Mouse (Mus musculus): ENCODE results near the gene Mllt3. TPM values are rescaled to one million over a fixed set of nuclear protein-coding genes. Genes with fewer than 3 reads are reported as not detected.

Mllt3 gene
- polyA plus RNA-seq, 1 experiment = 15.7 TPM

- Histone ChIP-seq H3K4me3 (no peak overlapping the region), H3K79me2 (ENCODE audit: control insufficient read depth, insufficient read depth) (no peaks in the 10 kb centered on the region), H3K27me3 (ENCODE audit: control insufficient read depth, insufficient read depth, insufficient read length) (no peaks in the 10 kb centered on the region), H3ac (ENCODE audit: control insufficient read depth, insufficient read length) (no peak overlapping the region), H3K4me2 (ENCODE audit: low read depth) (no peak overlapping the region), H3K36me3 (ENCODE audit: control insufficient read depth, insufficient read depth) (no peaks in the 10 kb centered on the region)
- TF ChIP-seq MAX (IDR thresholded peaks at IDR 0.05; ENCODE audit: low read depth) (no peak), E2F4 (IDR thresholded peaks at IDR 0.05; ENCODE audit: insufficient read depth) (no peak), TCF3 (IDR thresholded peaks at IDR 0.05; ENCODE audit: insufficient read length, low read depth) (no peak), POLR2AphosphoS2 (IDR thresholded peaks at IDR 0.05; ENCODE audit: insufficient read length, low read depth) (no peak), TCF12 (IDR thresholded peaks at IDR 0.05; ENCODE audit: insufficient read depth, poor library complexity, severe bottlenecking) (no peak), MYOD1 (IDR thresholded peaks at IDR 0.05; ENCODE audit: control insufficient read depth in 1 of 3, insufficient read length in 2 of 3, low read depth in 2 of 3) (no peak), MYOG (IDR thresholded peaks at IDR 0.05; ENCODE audit: control insufficient read depth in 1 of 3, insufficient read depth in 1 of 3, insufficient read length in 2 of 3, low read depth in 2 of 3) (no peak), POLR2A (IDR thresholded peaks at IDR 0.05; ENCODE audit: insufficient read length, low read depth) (no peak)
Observed at GRCm38 (mm10) chr4:87883225-87883875, 149.8 kb downstream of the Mllt3 start.

- no peaks in the 10 kb centered on the region for H3K79me2 ChIP-seq (ENCODE audit: control insufficient read depth, insufficient read depth)
- no peak overlapping the region for H3K4me3 ChIP-seq
- H3ac ChIP-seq (ENCODE audit: control insufficient read depth, insufficient read length) = no peak overlapping the region
- TF ChIP-seq MAX (IDR thresholded peaks at IDR 0.05; ENCODE audit: low read depth) (no peak), POLR2A (IDR thresholded peaks at IDR 0.05; ENCODE audit: insufficient read length, low read depth) (no peak), MYOD1 (IDR thresholded peaks at IDR 0.05; ENCODE audit: control insufficient read depth in 1 of 3, insufficient read length in 2 of 3, low read depth in 2 of 3) (no peak), SRF (IDR thresholded peaks at IDR 0.05; ENCODE audit: control insufficient read depth, insufficient read length, low read depth) (no peak), TCF12 (IDR thresholded peaks at IDR 0.05; ENCODE audit: insufficient read depth, poor library complexity, severe bottlenecking) (no peak), MYOG (IDR thresholded peaks at IDR 0.05; ENCODE audit: control insufficient read depth in 1 of 3, insufficient read depth in 1 of 3, insufficient read length in 2 of 3, low read depth in 2 of 3) (no peak), USF1 (IDR thresholded peaks at IDR 0.05; ENCODE audit: low read depth) (no peak)
- H3K4me2 ChIP-seq (ENCODE audit: low read depth) = no peak overlapping the region
- H3K36me3 ChIP-seq (ENCODE audit: control insufficient read depth, insufficient read depth) = no peaks in the 10 kb centered on the region
- H3K27me3 ChIP-seq (ENCODE audit: control insufficient read depth, insufficient read depth, insufficient read length) = no peaks in the 10 kb centered on the region
Observed at GRCm38 (mm10) chr4:87881995-87882394, 151.2 kb downstream of the Mllt3 start.

DNA sequence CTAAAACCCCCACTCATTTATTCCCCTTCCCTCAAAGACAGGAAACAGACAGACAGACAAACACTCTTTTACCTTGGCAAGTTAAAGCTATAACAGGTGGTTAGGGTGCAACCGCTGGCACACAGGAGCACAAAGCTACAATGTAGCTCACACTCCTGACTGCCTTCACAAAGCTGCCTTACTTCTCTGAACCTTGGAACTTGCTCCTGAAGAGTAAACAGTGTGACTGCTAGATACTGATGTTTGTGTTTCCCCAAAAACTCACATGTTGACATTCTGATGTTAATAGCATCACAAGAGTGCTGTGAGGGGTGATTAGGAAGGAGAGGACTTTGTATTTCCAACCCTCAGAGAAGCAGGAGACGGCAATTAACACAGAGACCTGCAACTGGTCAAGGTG is 151.6 kb downstream of the Mllt3 start:
- H3ac ChIP-seq (ENCODE audit: control insufficient read depth, insufficient read length) = no peak overlapping the region
- H3K4me2 ChIP-seq (ENCODE audit: low read depth) = no peak overlapping the region
- TF ChIP-seq MYOG (IDR thresholded peaks at IDR 0.05; ENCODE audit: control insufficient read depth in 1 of 3, insufficient read depth in 1 of 3, insufficient read length in 2 of 3, low read depth in 2 of 3) (no peak), MYOD1 (IDR thresholded peaks at IDR 0.05; ENCODE audit: control insufficient read depth in 1 of 3, insufficient read length in 2 of 3, low read depth in 2 of 3) (no peak), POLR2A (IDR thresholded peaks at IDR 0.05; ENCODE audit: insufficient read length, low read depth) (no peak), TCF12 (IDR thresholded peaks at IDR 0.05; ENCODE audit: insufficient read depth, poor library complexity, severe bottlenecking) (no peak), TCF3 (IDR thresholded peaks at IDR 0.05; ENCODE audit: insufficient read length, low read depth) (no peak), REST (IDR thresholded peaks at IDR 0.05; ENCODE audit: insufficient read depth, insufficient read length) (no peak), E2F4 (IDR thresholded peaks at IDR 0.05; ENCODE audit: insufficient read depth) (no peak), CEBPB (IDR thresholded peaks at IDR 0.05; ENCODE audit: insufficient read depth, poor library complexity, severe bottlenecking) (no peak)
- no peaks in the 10 kb centered on the region for H3K36me3 ChIP-seq (ENCODE audit: control insufficient read depth, insufficient read depth)
- H3K27me3 ChIP-seq (ENCODE audit: control insufficient read depth, insufficient read depth, insufficient read length) = no peaks in the 10 kb centered on the region
- no peaks in the 10 kb centered on the region for H3K79me2 ChIP-seq (ENCODE audit: control insufficient read depth, insufficient read depth)
- no peak overlapping the region for H3K4me3 ChIP-seq

DNA sequence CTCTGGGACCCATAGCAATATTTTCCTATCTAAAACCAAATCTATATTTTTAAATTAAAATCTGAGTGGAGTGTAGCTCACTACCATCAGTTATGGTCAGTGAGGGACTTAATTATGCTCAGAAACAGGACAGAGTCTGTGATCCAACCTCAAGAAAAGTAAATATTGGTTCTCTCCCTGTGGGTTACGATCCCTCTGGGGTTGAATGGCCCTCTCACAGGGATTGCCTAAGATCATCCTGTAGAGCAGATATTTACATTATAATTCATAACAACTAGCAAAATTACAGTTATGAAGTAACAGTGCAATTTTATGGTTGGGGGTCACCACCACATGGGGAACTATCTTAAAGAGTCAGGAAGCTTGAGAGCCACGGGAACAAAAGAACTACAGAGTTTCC is 152.9 kb downstream of the Mllt3 start:
- H3K4me2 ChIP-seq (ENCODE audit: low read depth) = no peak overlapping the region
- no peaks in the 10 kb centered on the region for H3K79me2 ChIP-seq (ENCODE audit: control insufficient read depth, insufficient read depth)
- no peak overlapping the region for H3ac ChIP-seq (ENCODE audit: control insufficient read depth, insufficient read length)
- TF ChIP-seq REST (IDR thresholded peaks at IDR 0.05; ENCODE audit: insufficient read depth, insufficient read length) = no peak
- no peak for TF ChIP-seq TCF12 (IDR thresholded peaks at IDR 0.05; ENCODE audit: insufficient read depth, poor library complexity, severe bottlenecking)
- H3K36me3 ChIP-seq (ENCODE audit: control insufficient read depth, insufficient read depth) = no peaks in the 10 kb centered on the region
- no peaks in the 10 kb centered on the region for H3K27me3 ChIP-seq (ENCODE audit: control insufficient read depth, insufficient read depth, insufficient read length)
- no peak overlapping the region for H3K4me3 ChIP-seq

- H3ac ChIP-seq (ENCODE audit: control insufficient read depth, insufficient read length) = no peak overlapping the region
- no peak overlapping the region for H3K4me2 ChIP-seq (ENCODE audit: low read depth)
- TF ChIP-seq POLR2AphosphoS2 (IDR thresholded peaks at IDR 0.05; ENCODE audit: insufficient read length, low read depth) (no peak), CEBPB (IDR thresholded peaks at IDR 0.05; ENCODE audit: insufficient read depth, poor library complexity, severe bottlenecking) (no peak), TCF3 (IDR thresholded peaks at IDR 0.05; ENCODE audit: insufficient read length, low read depth) (no peak), REST (IDR thresholded peaks at IDR 0.05; ENCODE audit: insufficient read depth, insufficient read length) (no peak), MYOG (IDR thresholded peaks at IDR 0.05; ENCODE audit: control insufficient read depth in 1 of 3, insufficient read depth in 1 of 3, insufficient read length in 2 of 3, low read depth in 2 of 3) (no peak), TCF12 (IDR thresholded peaks at IDR 0.05; ENCODE audit: insufficient read depth, poor library complexity, severe bottlenecking) (no peak), SRF (IDR thresholded peaks at IDR 0.05; ENCODE audit: control insufficient read depth, insufficient read length, low read depth) (no peak), USF1 (IDR thresholded peaks at IDR 0.05; ENCODE audit: low read depth) (no peak), MAX (IDR thresholded peaks at IDR 0.05; ENCODE audit: low read depth) (no peak), POLR2A (IDR thresholded peaks at IDR 0.05; ENCODE audit: insufficient read length, low read depth) (no peak), E2F4 (IDR thresholded peaks at IDR 0.05; ENCODE audit: insufficient read depth) (no peak), MYOD1 (IDR thresholded peaks at IDR 0.05; ENCODE audit: control insufficient read depth in 1 of 3, insufficient read length in 2 of 3, low read depth in 2 of 3) (no peak)
- no peaks in the 10 kb centered on the region for H3K79me2 ChIP-seq (ENCODE audit: control insufficient read depth, insufficient read depth)
- no peak overlapping the region for H3K4me3 ChIP-seq
- no peaks in the 10 kb centered on the region for H3K36me3 ChIP-seq (ENCODE audit: control insufficient read depth, insufficient read depth)
- H3K27me3 ChIP-seq (ENCODE audit: control insufficient read depth, insufficient read depth, insufficient read length) = no peaks in the 10 kb centered on the region
Observed at GRCm38 (mm10) chr4:87878701-87879100, 154.5 kb downstream of the Mllt3 start.
